Mouse (Mus musculus): ENCODE measurements at regions not wholly inside any gene's neighbourhood (a gene's known extent, or its start where the extent isn't known, plus 50 kb on each side); places are given as distances from the start of the nearest gene placed in this dataset.

- in situ Hi-C loops (cut with MboI; ENCODE audit: low pct_unique_long_range_greater_than_20kb in 1 of 2, low sequenced_read_pairs in 2 of 2, unreplicated experiment in 1 of 2) = no loop called here
These were observed 163.6 kb upstream of the Stt3b start for GRCm38 (mm10) chr9:115473847-115474246.

GRCm38 (mm10) chr9:115474342-115474741 lies 164.1 kb upstream of the Stt3b start:
- in situ Hi-C loops (cut with MboI; ENCODE audit: low pct_unique_long_range_greater_than_20kb in 1 of 2, low sequenced_read_pairs in 2 of 2, unreplicated experiment in 1 of 2) = no loop called here

GRCm38 (mm10) chr9:115476205-115476604 lies 166.0 kb upstream of the Stt3b start:
- in situ Hi-C loops (cut with MboI; ENCODE audit: low pct_unique_long_range_greater_than_20kb in 1 of 2, low sequenced_read_pairs in 2 of 2, unreplicated experiment in 1 of 2) = no loop called here

GRCm38 (mm10) chr9:115477556-115478220 lies 167.5 kb upstream of the Stt3b start:
- in situ Hi-C loops (cut with MboI; ENCODE audit: low pct_unique_long_range_greater_than_20kb in 1 of 2, low sequenced_read_pairs in 2 of 2, unreplicated experiment in 1 of 2) = no loop called here

GRCm38 (mm10) chr9:115478946-115479345 lies 168.7 kb upstream of the Stt3b start:
- in situ Hi-C loops (cut with MboI; ENCODE audit: low pct_unique_long_range_greater_than_20kb in 1 of 2, low sequenced_read_pairs in 2 of 2, unreplicated experiment in 1 of 2) = no loop called here

- in situ Hi-C loops (cut with MboI; ENCODE audit: low pct_unique_long_range_greater_than_20kb in 1 of 2, low sequenced_read_pairs in 2 of 2, unreplicated experiment in 1 of 2) = no loop called here
These were observed 171.0 kb upstream of the Stt3b start for GRCm38 (mm10) chr9:115481176-115481575.

GRCm38 (mm10) chr9:115483024-115483423 lies 172.8 kb upstream of the Stt3b start:
- in situ Hi-C loops (cut with MboI; ENCODE audit: low pct_unique_long_range_greater_than_20kb in 1 of 2, low sequenced_read_pairs in 2 of 2, unreplicated experiment in 1 of 2) = no loop called here

GRCm38 (mm10) chr9:115483721-115484120 lies 173.5 kb upstream of the Stt3b start:
- in situ Hi-C loops (cut with MboI; ENCODE audit: low pct_unique_long_range_greater_than_20kb in 1 of 2, low sequenced_read_pairs in 2 of 2, unreplicated experiment in 1 of 2) = no loop called here

- in situ Hi-C loops (cut with MboI; ENCODE audit: low pct_unique_long_range_greater_than_20kb in 1 of 2, low sequenced_read_pairs in 2 of 2, unreplicated experiment in 1 of 2) = no loop called here
These were observed 174.2 kb upstream of the Stt3b start for GRCm38 (mm10) chr9:115484408-115484807.

- in situ Hi-C loops (cut with MboI; ENCODE audit: low pct_unique_long_range_greater_than_20kb in 1 of 2, low sequenced_read_pairs in 2 of 2, unreplicated experiment in 1 of 2) = no loop called here
These were observed 175.0 kb upstream of the Stt3b start for GRCm38 (mm10) chr9:115485219-115485618.

- in situ Hi-C loops (cut with MboI; ENCODE audit: low pct_unique_long_range_greater_than_20kb in 1 of 2, low sequenced_read_pairs in 2 of 2, unreplicated experiment in 1 of 2) = no loop called here
These were observed 177.0 kb upstream of the Stt3b start for GRCm38 (mm10) chr9:115487175-115487760.

- in situ Hi-C loops (cut with MboI; ENCODE audit: low pct_unique_long_range_greater_than_20kb in 1 of 2, low sequenced_read_pairs in 2 of 2, unreplicated experiment in 1 of 2) = no loop called here
These were observed 178.9 kb upstream of the Stt3b start for GRCm38 (mm10) chr9:115488913-115489809.

GRCm38 (mm10) chr9:115492431-115493171 lies 182.4 kb upstream of the Stt3b start:
- in situ Hi-C loops (cut with MboI; ENCODE audit: low pct_unique_long_range_greater_than_20kb in 1 of 2, low sequenced_read_pairs in 2 of 2, unreplicated experiment in 1 of 2) = no loop called here

GRCm38 (mm10) chr9:115493765-115494164 lies 183.5 kb upstream of the Stt3b start:
- in situ Hi-C loops (cut with MboI; ENCODE audit: low pct_unique_long_range_greater_than_20kb in 1 of 2, low sequenced_read_pairs in 2 of 2, unreplicated experiment in 1 of 2) = no loop called here

- in situ Hi-C loops (cut with MboI; ENCODE audit: low pct_unique_long_range_greater_than_20kb in 1 of 2, low sequenced_read_pairs in 2 of 2, unreplicated experiment in 1 of 2) = no loop called here
These were observed 189.3 kb upstream of the Stt3b start for GRCm38 (mm10) chr9:115499536-115499935.

GRCm38 (mm10) chr9:115504789-115505188 lies 194.6 kb upstream of the Stt3b start:
- in situ Hi-C loops (cut with MboI; ENCODE audit: low pct_unique_long_range_greater_than_20kb in 1 of 2, low sequenced_read_pairs in 2 of 2, unreplicated experiment in 1 of 2) = no loop called here

- in situ Hi-C loops (cut with MboI; ENCODE audit: low pct_unique_long_range_greater_than_20kb in 1 of 2, low sequenced_read_pairs in 2 of 2, unreplicated experiment in 1 of 2) = no loop called here
These were observed 197.0 kb upstream of the Stt3b start for GRCm38 (mm10) chr9:115507131-115507689.

- in situ Hi-C loops (cut with MboI; ENCODE audit: low pct_unique_long_range_greater_than_20kb in 1 of 2, low sequenced_read_pairs in 2 of 2, unreplicated experiment in 1 of 2) = no loop called here
These were observed 202.8 kb upstream of the Stt3b start for GRCm38 (mm10) chr9:115512835-115513629.

All from mouse embryonic stem cell (cell line).